In genomic region chr5:20880386-20880785, GRCm38 (mm10) we compare ENCODE assay signal across 8 mouse cellular contexts. TPM values are rescaled to one million over a fixed set of nuclear protein-coding genes. Genes with fewer than 3 reads are reported as not detected.
DNase-seq lines count a peak whose midpoint lies in the region; ATAC-seq and TF ChIP-seq lines count a peak whose summit lies in the region.

No protein-coding gene starts in this region.

- H3K27ac ChIP-seq in left cerebral cortex, adult 2 months: no peak overlapping the region
- no peak overlapping the region for H3K27ac ChIP-seq in embryonic facial prominence, embryonic 15.5 days (replicated peaks)
- peak overlapping the region; percentile 97 for H3K27ac ChIP-seq in limb, embryonic 10.5 days
- no peak overlapping the region for H3K27ac ChIP-seq in neural tube, embryonic 13.5 days (replicated peaks)

- peak overlapping the region; percentile 56 for H3K4me2 ChIP-seq in embryonic facial prominence, embryonic 15.5 days (replicated peaks)
- H3K4me2 ChIP-seq in neural tube, embryonic 13.5 days: peak overlapping the region; percentile 60

- H3K36me3 ChIP-seq in embryonic facial prominence, embryonic 15.5 days: 0 out of 2 replicates have a peak, but pooled peaks cover 3% of the 10 kb centered on the region
- H3K36me3 ChIP-seq in limb, embryonic 10.5 days: peaks cover 4% of the 10 kb centered on the region
- H3K36me3 ChIP-seq in neural tube, embryonic 13.5 days: no peaks in the 10 kb centered on the region

- no peaks in the 10 kb centered on the region for H3K9me3 ChIP-seq in embryonic facial prominence, embryonic 15.5 days (replicated peaks)
- H3K9me3 ChIP-seq in limb, embryonic 10.5 days (replicated peaks): no peaks in the 10 kb centered on the region
- no peaks in the 10 kb centered on the region for H3K9me3 ChIP-seq in neural tube, embryonic 13.5 days

- no peak for TF ChIP-seq CTCF in left cerebral cortex, adult 2 months (IDR thresholded peaks at IDR 0.05)

- H3K4me3 ChIP-seq in left cerebral cortex, adult 2 months: peak overlapping the region; percentile 81
- peak overlapping the region; percentile 84 for H3K4me3 ChIP-seq in embryonic facial prominence, embryonic 15.5 days (replicated peaks)
- peak overlapping the region; percentile 88 for H3K4me3 ChIP-seq in limb, embryonic 10.5 days
- H3K4me3 ChIP-seq in neural tube, embryonic 13.5 days: peak overlapping the region; percentile 78

- no peak for DNase-seq in left cerebral cortex, adult 2 months (ENCODE audit: extremely low spot score in 1 of 2, low spot score in 2 of 2)
- DNase-seq in left cerebral cortex, postnatal 10 days (ENCODE audit: extremely low spot score in 1 of 2, low spot score in 2 of 2): no peak
- DNase-seq in limb, embryonic 10.5 days (ENCODE audit: low spot score): no peak
- DNase-seq in yolk sac, embryonic 10.5 days (ENCODE audit: low spot score): no peak
- DNase-seq in lung, postnatal 36 days: no peak
- no peak for DNase-seq in ovary, postnatal 10 days (ENCODE audit: low spot score)

- H3K9ac ChIP-seq in embryonic facial prominence, embryonic 15.5 days: no peak overlapping the region
- peak overlapping the region; percentile 92 for H3K9ac ChIP-seq in neural tube, embryonic 13.5 days

- peaks cover 15% of the 10 kb centered on the region for H3K4me1 ChIP-seq in embryonic facial prominence, embryonic 15.5 days
- peaks cover 16% of the 10 kb centered on the region for H3K4me1 ChIP-seq in limb, embryonic 10.5 days
- H3K4me1 ChIP-seq in neural tube, embryonic 13.5 days (replicated peaks): peaks cover 34% of the 10 kb centered on the region

- ATAC-seq in embryonic facial prominence, embryonic 15.5 days (ENCODE audit: insufficient number of reproducible peaks, low FRiP score, low TSS enrichment, low read depth): no peak
- ATAC-seq in neural tube, embryonic 13.5 days (ENCODE audit: low read depth): no peak

- WGBS in embryonic facial prominence, embryonic 15.5 days: 70% methylated on average over 2 of the region's 2 CpGs
- WGBS in limb, embryonic 10.5 days: 75% methylated on average over 2 of the region's 2 CpGs
- WGBS in neural tube, embryonic 13.5 days: 78% methylated on average over 2 of the region's 2 CpGs

- intact Hi-C loops in left cerebral cortex, adult 2 months (cut with DNase I): no loop called here
- intact Hi-C loops in left cerebral cortex, postnatal 10 days (cut with DNase I): no loop called here

- H3K27me3 ChIP-seq in embryonic facial prominence, embryonic 15.5 days: no peaks in the 10 kb centered on the region
- H3K27me3 ChIP-seq in limb, embryonic 10.5 days (ENCODE audit: low read depth, poor library complexity, severe bottlenecking): no peaks in the 10 kb centered on the region
- no peaks in the 10 kb centered on the region for H3K27me3 ChIP-seq in neural tube, embryonic 13.5 days

RNA-seq across cellular contexts. Expression of gene Phtf2, which starts 1.5 kb away (rescaled TPM):
- total RNA-seq in left cerebral cortex, adult 2 months (2021): 10 to 100 TPM; 14.9 to 23.1 TPM
- 10 to 100 TPM; 23.4 to 28.1 TPM for total RNA-seq in left cerebral cortex, postnatal 10 days (2021)
- 15.3 and 16.5 TPM in 2 replicates for polyA plus RNA-seq in embryonic facial prominence, embryonic 15.5 days (2015; fragmentation: Nextera tagmentation; extraction: Ambion mirVana)
- polyA plus RNA-seq in limb, embryonic 10.5 days (2016; fragmentation: Nextera tagmentation; extraction: Ambion mirVana): 20.0 and 20.2 TPM in 2 replicates
- 25.3 and 26.2 TPM in 2 replicates for polyA plus RNA-seq in neural tube, embryonic 13.5 days (2015; fragmentation: Nextera tagmentation; extraction: Ambion mirVana)

RNA-seq across cellular contexts. Expression of gene Tmem60, which starts 1.6 kb away (rescaled TPM):
- 10 to 100 TPM; 22.1 to 25.8 TPM for total RNA-seq in left cerebral cortex, adult 2 months (2021)
- total RNA-seq in left cerebral cortex, postnatal 10 days (2021): 10 to 100 TPM; 22.7 to 23.7 TPM
- polyA plus RNA-seq in embryonic facial prominence, embryonic 15.5 days (2015; fragmentation: Nextera tagmentation; extraction: Ambion mirVana): 47.8 and 50.6 TPM in 2 replicates
- polyA plus RNA-seq in limb, embryonic 10.5 days (2016; fragmentation: Nextera tagmentation; extraction: Ambion mirVana): 45.2 and 49.9 TPM in 2 replicates
- polyA plus RNA-seq in neural tube, embryonic 13.5 days (2015; fragmentation: Nextera tagmentation; extraction: Ambion mirVana): 73.0 and 73.9 TPM in 2 replicates
